Mouse (Mus musculus): ENCODE measurements around the gene Gm6657. TPM values are rescaled to one million over a fixed set of nuclear protein-coding genes. Genes with fewer than 3 reads are reported as not detected.

Gm6657 gene
- not detected in 2 replicates for polyA plus RNA-seq (2012; rRNA removed)

DNA sequence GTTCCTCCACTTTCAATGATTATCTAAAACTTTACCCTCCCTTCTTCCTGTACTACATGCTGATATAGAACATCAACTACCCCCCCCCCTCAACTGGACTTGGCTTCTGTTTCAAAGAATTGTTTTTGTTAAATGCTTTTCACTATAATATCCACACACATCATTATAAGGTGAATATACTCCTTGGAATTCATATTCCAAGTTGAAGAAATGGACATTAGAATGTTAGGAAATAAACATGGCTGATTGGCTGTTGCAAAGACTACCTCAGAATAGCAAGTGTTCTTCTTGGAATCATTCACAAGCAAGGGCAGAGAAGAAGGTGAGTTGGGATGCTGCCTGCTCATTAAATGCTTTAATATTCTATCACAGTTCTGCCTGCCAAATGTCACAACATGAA is at the start of gene Gm6657:
Gene Gm6657 (plus strand): TSS at position 301 of the 400 bp plus-strand sequence.

DNA sequence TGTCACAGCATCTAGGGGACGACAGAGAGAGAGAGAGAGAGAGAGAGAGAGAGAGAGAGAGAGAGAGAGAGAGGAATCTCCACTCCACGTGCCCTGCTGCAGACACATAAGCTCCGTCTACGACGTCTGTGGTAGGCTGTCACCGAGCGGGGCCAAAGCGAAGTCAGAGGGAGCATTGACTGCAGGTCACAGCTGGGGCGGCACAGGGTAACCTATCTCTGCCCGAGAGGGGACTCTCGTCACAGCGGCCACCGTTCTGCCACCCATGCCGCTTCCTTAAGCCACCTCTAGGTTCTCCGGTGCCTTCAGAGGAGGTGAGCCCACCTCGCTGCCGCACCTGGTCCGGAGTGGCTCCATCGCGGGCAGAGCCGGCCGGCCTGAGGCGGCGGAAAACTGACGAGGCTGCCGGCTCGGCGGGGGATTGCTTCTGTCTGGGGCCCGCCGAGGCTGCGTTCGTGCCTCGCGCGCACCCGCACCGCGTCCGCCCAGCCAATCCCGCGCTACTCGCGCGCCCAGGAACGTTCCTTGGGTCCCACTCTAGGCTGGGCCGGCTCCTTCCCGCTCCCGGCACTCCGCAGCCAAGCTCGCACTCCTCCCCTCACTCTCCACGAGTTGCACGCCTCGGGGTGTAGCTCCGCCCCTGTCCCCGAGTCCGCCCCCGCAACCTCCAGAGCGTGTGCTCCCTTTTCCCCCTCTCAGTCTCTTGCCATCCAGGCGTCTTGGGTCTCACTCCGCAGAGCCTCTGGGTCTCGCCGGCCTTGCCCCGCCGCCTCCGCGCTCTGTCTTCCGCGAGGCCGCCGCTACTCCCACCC is 31.9 kb downstream of the Gm6657 start, which contains the start of gene Gphn:
Gene Gphn (plus strand): TSS at position 673 of the 812 bp plus-strand sequence.

Other genes starting within 250 kb of the Gm6657 start
- gene Gphn, start 32.1 kb downstream of the Gm6657 start, polyA plus RNA-seq (2012; rRNA removed), result 63.9 and 67.3 TPM in 2 replicates

Data from central nervous system, embryonic 18 days (tissue).